Mouse (Mus musculus): ENCODE measurements around the gene Il4ra. TPM values are rescaled to one million over a fixed set of nuclear protein-coding genes. Genes with fewer than 3 reads are reported as not detected.

The Il4ra gene
- polyA plus RNA-seq, 1 experiment from 2014 or later: 6.9 TPM

GRCm38 (mm10) chr7:125604362-125605319, 52.7 kb downstream of the Il4ra start:
- 62% methylated on average over 12 of the region's 12 CpGs for WGBS (ENCODE audit: insufficient replicate concordance)
- peaks cover 3% of the 10 kb centered on the region; the same call in 1 of the 2 replicates for H3K4me1 ChIP-seq (ENCODE audit: control insufficient read depth, low read depth, low read length)

DNA sequence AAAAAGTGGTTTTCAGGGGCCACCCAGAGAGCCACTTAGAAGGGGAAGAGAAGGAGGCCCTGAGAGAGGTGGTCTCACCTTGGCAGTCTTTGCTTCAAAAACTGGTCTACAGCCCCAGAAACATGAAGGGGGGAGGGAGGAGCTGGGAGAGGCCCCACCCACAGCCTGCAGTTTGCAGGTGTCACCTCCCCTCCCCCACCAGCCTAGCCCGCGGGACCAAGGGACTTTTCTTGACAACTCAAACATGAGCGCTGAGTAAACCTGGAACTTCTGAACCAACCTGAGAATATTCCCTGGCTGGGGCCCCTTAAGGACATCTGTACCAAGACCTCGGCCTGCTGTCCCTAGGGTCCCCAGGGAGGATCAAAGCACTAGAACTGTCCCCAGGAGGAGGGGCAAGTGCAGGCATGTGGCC, 53.8 kb downstream of the Il4ra start:
- H3K4me1 ChIP-seq (ENCODE audit: control insufficient read depth, low read depth, low read length): peaks cover 3% of the 10 kb centered on the region; the same call in 1 of the 2 replicates
- no peak overlapping the region for H3K27ac ChIP-seq (ENCODE audit: low read length)
- 33% methylated on average over 4 of the region's 4 CpGs for WGBS (ENCODE audit: insufficient replicate concordance)
- no peak overlapping the region for H3K4me3 ChIP-seq (ENCODE audit: low read depth, low read length)
- no peak for ATAC-seq (ENCODE audit: low read depth)
- no peaks in the 10 kb centered on the region for H3K36me3 ChIP-seq (ENCODE audit: control insufficient read depth, insufficient read depth)
- H3K9ac ChIP-seq (ENCODE audit: low read depth, low read length): no peak overlapping the region
- no peaks in the 10 kb centered on the region for H3K27me3 ChIP-seq (ENCODE audit: control insufficient read depth, insufficient read depth, low read depth, low read length)
- H3K4me2 ChIP-seq (ENCODE audit: low read depth, low read length): no peak overlapping the region
- H3K9me3 ChIP-seq (replicated peaks; ENCODE audit: control insufficient read depth, low read length): no peaks in the 10 kb centered on the region

More at GRCm38 (mm10) chr7:125604362-125605319, 52.7 kb downstream of the Il4ra start:
- Histone ChIP-seq H3K36me3 (ENCODE audit: control insufficient read depth, insufficient read depth) (no peaks in the 10 kb centered on the region), H3K27ac (ENCODE audit: low read length) (no peak overlapping the region), H3K4me2 (ENCODE audit: low read depth, low read length) (no peak overlapping the region), H3K9me3 (replicated peaks; ENCODE audit: control insufficient read depth, low read length) (no peaks in the 10 kb centered on the region), H3K4me3 (ENCODE audit: low read depth, low read length) (no peak overlapping the region), H3K9ac (ENCODE audit: low read depth, low read length) (no peak overlapping the region), H3K27me3 (ENCODE audit: control insufficient read depth, insufficient read depth, low read depth, low read length) (no peaks in the 10 kb centered on the region)
- no peak for ATAC-seq (ENCODE audit: low read depth)

GRCm38 (mm10) chr7:125606265-125607164, 54.6 kb downstream of the Il4ra start:
- Histone ChIP-seq H3K9me3 (replicated peaks; ENCODE audit: control insufficient read depth, low read length) (no peaks in the 10 kb centered on the region), H3K4me2 (ENCODE audit: low read depth, low read length) (no peak overlapping the region), H3K27ac (ENCODE audit: low read length) (no peak overlapping the region), H3K27me3 (ENCODE audit: control insufficient read depth, insufficient read depth, low read depth, low read length) (no peaks in the 10 kb centered on the region), H3K36me3 (ENCODE audit: control insufficient read depth, insufficient read depth) (no peaks in the 10 kb centered on the region), H3K4me1 (ENCODE audit: control insufficient read depth, low read depth, low read length) (peaks cover 3% of the 10 kb centered on the region; the same call in 1 of the 2 replicates), H3K4me3 (ENCODE audit: low read depth, low read length) (no peak overlapping the region), H3K9ac (ENCODE audit: low read depth, low read length) (no peak overlapping the region)
- ATAC-seq (ENCODE audit: low read depth): no peak
- WGBS (ENCODE audit: insufficient replicate concordance): 64% methylated on average over 2 of the region's 2 CpGs

DNA sequence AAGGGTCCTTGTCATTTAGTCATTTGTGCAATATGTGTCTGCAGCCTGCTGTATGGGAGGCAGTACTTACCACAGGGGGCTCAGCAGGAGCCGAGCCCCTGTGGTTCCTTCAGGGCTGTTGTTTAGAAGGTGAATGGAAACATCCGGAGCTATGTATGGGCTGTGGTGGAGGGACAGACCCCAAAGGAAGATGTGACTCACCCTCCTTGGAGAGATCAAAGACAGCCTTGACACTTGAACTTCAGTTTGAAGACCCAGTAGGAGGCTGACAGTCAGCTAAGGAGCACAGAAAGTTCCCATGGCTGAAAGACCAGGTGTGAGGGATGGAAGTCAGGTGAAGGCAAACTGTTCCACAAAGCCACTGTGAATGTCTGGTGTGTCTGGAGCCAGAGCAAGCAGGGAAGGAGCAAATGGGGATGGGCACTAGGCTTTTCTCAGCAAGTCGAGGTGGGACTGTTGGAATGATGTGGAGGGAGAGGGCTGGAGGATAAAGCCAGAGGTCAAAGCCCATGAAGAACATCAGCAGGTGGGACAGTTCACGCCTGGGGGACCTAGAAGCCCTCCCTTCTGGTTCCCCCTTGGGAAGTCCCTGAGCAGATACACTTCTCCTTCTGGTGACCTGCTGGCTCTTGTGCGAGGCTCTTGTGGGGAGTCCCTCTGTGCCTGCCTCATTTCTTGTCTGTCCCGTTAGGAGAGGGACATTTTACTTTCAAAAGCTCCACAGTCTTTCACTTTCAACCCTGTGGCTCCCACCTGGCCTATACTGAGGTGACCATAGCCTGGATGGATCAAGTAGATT, 55.7 kb downstream of the Il4ra start:
- no peak for ATAC-seq (ENCODE audit: low read depth)
- 27% methylated on average over 6 of the region's 6 CpGs for WGBS (ENCODE audit: insufficient replicate concordance)

DNA sequence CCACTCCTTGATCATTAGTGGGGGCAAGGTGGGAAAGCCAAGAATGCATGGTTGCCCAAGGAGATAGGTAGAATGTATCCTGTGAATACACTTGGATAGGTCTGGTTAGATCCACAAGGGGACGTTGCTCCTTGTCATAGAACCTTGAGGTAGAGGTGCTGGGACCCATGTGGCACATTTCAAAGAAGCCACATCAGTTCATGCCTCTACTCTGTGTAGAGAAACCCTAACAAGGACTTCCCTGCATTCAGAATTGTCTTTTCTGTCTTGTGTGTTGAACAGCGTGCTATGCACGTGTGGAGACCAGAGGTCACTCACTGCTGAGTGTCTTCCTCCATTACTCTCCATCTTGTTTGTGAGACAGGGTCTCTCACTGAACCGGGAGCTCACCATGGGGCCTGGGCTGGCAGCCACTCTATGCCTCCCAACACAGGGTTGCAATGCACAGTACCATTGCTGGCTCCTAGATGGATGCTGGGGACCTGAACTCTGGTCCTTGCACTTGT, 56.3 kb downstream of the Il4ra start:
- Histone ChIP-seq H3K4me1 (ENCODE audit: control insufficient read depth, low read depth, low read length) (no peaks in the 10 kb centered on the region; the same call in 1 of the 2 replicates), H3K27ac (ENCODE audit: low read length) (no peak overlapping the region), H3K9me3 (replicated peaks; ENCODE audit: control insufficient read depth, low read length) (no peaks in the 10 kb centered on the region), H3K9ac (ENCODE audit: low read depth, low read length) (no peak overlapping the region), H3K4me3 (ENCODE audit: low read depth, low read length) (no peak overlapping the region), H3K4me2 (ENCODE audit: low read depth, low read length) (no peak overlapping the region), H3K36me3 (ENCODE audit: control insufficient read depth, insufficient read depth) (no peaks in the 10 kb centered on the region), H3K27me3 (ENCODE audit: control insufficient read depth, insufficient read depth, low read depth, low read length) (no peaks in the 10 kb centered on the region)
- 53% methylated on average over 4 of the region's 4 CpGs for WGBS (ENCODE audit: insufficient replicate concordance)
- ATAC-seq (ENCODE audit: low read depth): no peak

More for the DNA sequence above, 55.7 kb downstream of the Il4ra start:
- no peaks in the 10 kb centered on the region for H3K27me3 ChIP-seq (ENCODE audit: control insufficient read depth, insufficient read depth, low read depth, low read length)
- H3K27ac ChIP-seq (ENCODE audit: low read length): no peak overlapping the region
- H3K36me3 ChIP-seq (ENCODE audit: control insufficient read depth, insufficient read depth): no peaks in the 10 kb centered on the region
- H3K9me3 ChIP-seq (replicated peaks; ENCODE audit: control insufficient read depth, low read length): no peaks in the 10 kb centered on the region
- no peak overlapping the region for H3K9ac ChIP-seq (ENCODE audit: low read depth, low read length)
- H3K4me1 ChIP-seq (ENCODE audit: control insufficient read depth, low read depth, low read length): peaks cover 3% of the 10 kb centered on the region; the same call in 1 of the 2 replicates
- no peak overlapping the region for H3K4me3 ChIP-seq (ENCODE audit: low read depth, low read length)
- no peak overlapping the region for H3K4me2 ChIP-seq (ENCODE audit: low read depth, low read length)

GRCm38 (mm10) chr7:125613579-125613978, 61.7 kb downstream of the Il4ra start:
- Histone ChIP-seq H3K9ac (ENCODE audit: low read depth, low read length) (no peak overlapping the region), H3K27ac (ENCODE audit: low read length) (no peak overlapping the region), H3K4me3 (ENCODE audit: low read depth, low read length) (no peak overlapping the region), H3K9me3 (replicated peaks; ENCODE audit: control insufficient read depth, low read length) (no peaks in the 10 kb centered on the region), H3K27me3 (ENCODE audit: control insufficient read depth, insufficient read depth, low read depth, low read length) (no peaks in the 10 kb centered on the region), H3K4me2 (ENCODE audit: low read depth, low read length) (no peak overlapping the region), H3K4me1 (ENCODE audit: control insufficient read depth, low read depth, low read length) (no peaks in the 10 kb centered on the region), H3K36me3 (ENCODE audit: control insufficient read depth, insufficient read depth) (no peaks in the 10 kb centered on the region)
- WGBS (ENCODE audit: insufficient replicate concordance): 58% methylated on average over 5 of the region's 5 CpGs
- ATAC-seq (ENCODE audit: low read depth): no peak

DNA sequence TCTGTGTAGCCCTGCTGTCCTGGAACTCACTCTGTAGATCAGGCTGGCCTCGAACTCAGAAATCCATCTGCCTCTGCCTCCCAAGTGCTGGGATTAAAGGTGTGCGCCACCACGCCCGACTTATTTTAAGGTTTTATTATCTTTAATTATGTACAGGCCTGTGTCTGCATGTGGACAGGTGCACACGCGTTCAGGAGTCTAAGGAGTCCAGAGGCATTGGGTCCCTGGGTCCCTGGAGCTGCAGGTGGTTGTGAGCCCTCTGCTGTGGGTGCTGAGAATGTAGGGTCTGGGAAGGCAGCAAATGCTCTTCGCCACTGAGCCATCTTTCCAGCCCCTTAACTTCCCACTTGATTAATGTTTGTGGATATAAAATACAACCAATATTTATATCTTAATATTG, 63.5 kb downstream of the Il4ra start:
- ATAC-seq (ENCODE audit: low read depth): no peak
- Histone ChIP-seq H3K4me3 (ENCODE audit: low read depth, low read length) (no peak overlapping the region), H3K4me2 (ENCODE audit: low read depth, low read length) (no peak overlapping the region), H3K9me3 (replicated peaks; ENCODE audit: control insufficient read depth, low read length) (no peaks in the 10 kb centered on the region), H3K9ac (ENCODE audit: low read depth, low read length) (no peak overlapping the region), H3K36me3 (ENCODE audit: control insufficient read depth, insufficient read depth) (no peaks in the 10 kb centered on the region), H3K27me3 (ENCODE audit: control insufficient read depth, insufficient read depth, low read depth, low read length) (no peaks in the 10 kb centered on the region), H3K27ac (ENCODE audit: low read length) (no peak overlapping the region), H3K4me1 (ENCODE audit: control insufficient read depth, low read depth, low read length) (no peaks in the 10 kb centered on the region)
- 73% methylated on average over 7 of the region's 7 CpGs for WGBS (ENCODE audit: insufficient replicate concordance)

DNA sequence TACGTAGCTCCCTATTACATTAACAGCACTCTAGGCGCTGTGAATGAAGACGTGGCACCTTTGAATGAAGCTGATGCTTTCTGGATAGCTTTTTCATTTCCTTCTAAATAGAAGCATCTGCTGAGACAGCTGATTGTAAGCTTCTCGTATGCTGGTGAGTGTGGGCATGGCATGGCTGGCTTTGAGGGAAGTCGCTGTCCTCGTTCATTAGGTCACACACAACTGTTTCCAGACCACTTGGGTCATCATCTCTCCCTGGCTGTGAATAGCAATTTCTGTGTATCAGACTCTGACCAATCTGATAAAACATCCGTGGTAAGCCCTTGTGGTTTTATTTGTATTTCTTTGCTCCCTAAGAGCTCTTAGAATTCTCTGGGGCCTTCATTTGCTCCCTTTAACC, 66.1 kb downstream of the Il4ra start:
- Histone ChIP-seq H3K9ac (ENCODE audit: low read depth, low read length) (no peak overlapping the region), H3K4me2 (ENCODE audit: low read depth, low read length) (no peak overlapping the region), H3K9me3 (replicated peaks; ENCODE audit: control insufficient read depth, low read length) (no peaks in the 10 kb centered on the region), H3K36me3 (ENCODE audit: control insufficient read depth, insufficient read depth) (no peaks in the 10 kb centered on the region), H3K4me3 (ENCODE audit: low read depth, low read length) (no peak overlapping the region), H3K4me1 (ENCODE audit: control insufficient read depth, low read depth, low read length) (no peaks in the 10 kb centered on the region), H3K27me3 (ENCODE audit: control insufficient read depth, insufficient read depth, low read depth, low read length) (no peaks in the 10 kb centered on the region), H3K27ac (ENCODE audit: low read length) (no peak overlapping the region)
- ATAC-seq (ENCODE audit: low read depth): no peak
- WGBS (ENCODE audit: insufficient replicate concordance): 50% methylated on average over 7 of the region's 7 CpGs

All from liver, embryonic 16.5 days (tissue).